Mouse (Mus musculus) hematopoietic stem cell, adult 5-6 weeks (primary cell): ENCODE measurements around the gene Trim42. TPM values are rescaled to one million over a fixed set of nuclear protein-coding genes. Genes with fewer than 3 reads are reported as not detected.

Experiments
- ATAC-seq, 2 experiments: fragments of 125-278 bp in 1 of 2; replicated peaks in 1 of 2; 2 replicates each; pipeline ENCODE4 v1.8.0; 2016 to 2017; ENCODE audit warnings: inconsistent platforms in 2 of 2, mild to moderate bottlenecking in 2 of 2, moderate number of reproducible peaks in 2 of 2, low read depth in 1 of 2, moderate TSS enrichment in 1 of 2; ENCODE audit not compliant: low FRiP score in 2 of 2, poor library complexity in 2 of 2, severe bottlenecking in 2 of 2, insufficient read depth in 1 of 2, low TSS enrichment in 1 of 2
- total RNA-seq: library from RNA; stranded (forward); fragments of 172-1452, 232-1000 nt; gene quantifications from 2 replicates; pipeline ENCODE4 v1.2.3, GENCODE M21; 2017

Trim42 gene
- not detected in 2 replicates for total RNA-seq

DNA sequence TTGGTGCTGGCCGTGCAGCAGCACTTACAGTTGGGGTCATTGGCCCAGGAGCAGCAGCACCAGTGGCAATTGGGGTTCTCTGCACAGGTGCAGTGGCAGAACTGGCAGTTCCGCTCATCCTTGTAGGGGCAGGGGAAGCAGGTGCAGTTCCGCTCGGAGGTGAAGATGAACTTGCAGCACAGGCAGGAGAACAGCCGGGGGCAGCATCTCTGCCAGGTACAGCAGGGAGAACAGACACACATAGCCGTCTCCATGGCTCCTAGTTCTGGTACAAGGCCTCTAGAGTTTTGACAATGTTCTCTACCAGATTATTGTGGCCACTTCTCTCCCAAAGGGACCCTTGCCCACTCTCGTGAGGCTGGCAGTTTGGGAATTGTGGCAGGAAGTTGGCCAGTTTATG is at the start of gene Trim42:
Gene Trim42 (minus strand): TSS at position 368 of the 400 bp plus-strand sequence.
- ATAC-seq, result no peak

DNA sequence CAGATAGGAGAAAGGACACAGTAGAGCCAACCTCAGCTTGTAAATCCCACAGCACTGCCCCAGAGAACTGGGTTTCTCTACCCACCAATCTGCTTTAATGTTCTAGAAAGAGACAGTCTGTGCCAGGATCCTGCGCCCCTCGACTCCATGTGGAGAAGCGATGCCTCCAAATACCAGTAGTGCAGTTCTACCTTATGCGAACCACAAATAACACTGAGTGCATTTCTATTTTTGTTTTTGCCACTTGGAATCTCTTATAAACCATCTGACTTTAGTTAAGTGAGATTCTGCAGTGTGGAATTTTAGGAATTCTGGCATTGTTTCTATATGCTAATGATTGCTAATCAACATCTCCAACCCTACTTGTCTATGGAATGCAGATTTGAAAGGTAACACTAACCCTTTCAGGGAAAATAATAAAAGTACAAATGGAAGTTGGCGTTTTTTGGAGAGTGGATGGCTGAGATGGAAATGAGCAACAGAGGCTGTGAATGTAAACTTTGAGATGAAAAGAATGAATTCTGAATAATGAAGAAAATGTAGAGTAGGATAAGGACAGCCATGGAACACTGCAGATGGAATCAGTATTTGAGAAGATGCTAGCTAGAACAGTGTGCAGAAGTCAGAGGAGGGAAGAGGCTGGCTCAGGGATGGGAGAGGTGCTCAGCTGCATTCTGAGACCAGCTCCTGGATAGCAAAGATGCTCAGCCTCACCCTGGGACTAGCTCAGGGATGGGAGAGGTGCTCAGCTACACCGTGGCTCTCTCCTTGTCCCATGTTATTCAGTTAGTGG is 45.3 kb upstream of the Trim42 start:
- no peak for ATAC-seq

GRCm38 (mm10) chr9:97408142-97408541 is 38.4 kb upstream of the Trim42 start:
- ATAC-seq, result no peak

- no peak for ATAC-seq
Observed at GRCm38 (mm10) chr9:97356441-97356840, 13.3 kb downstream of the Trim42 start.

DNA sequence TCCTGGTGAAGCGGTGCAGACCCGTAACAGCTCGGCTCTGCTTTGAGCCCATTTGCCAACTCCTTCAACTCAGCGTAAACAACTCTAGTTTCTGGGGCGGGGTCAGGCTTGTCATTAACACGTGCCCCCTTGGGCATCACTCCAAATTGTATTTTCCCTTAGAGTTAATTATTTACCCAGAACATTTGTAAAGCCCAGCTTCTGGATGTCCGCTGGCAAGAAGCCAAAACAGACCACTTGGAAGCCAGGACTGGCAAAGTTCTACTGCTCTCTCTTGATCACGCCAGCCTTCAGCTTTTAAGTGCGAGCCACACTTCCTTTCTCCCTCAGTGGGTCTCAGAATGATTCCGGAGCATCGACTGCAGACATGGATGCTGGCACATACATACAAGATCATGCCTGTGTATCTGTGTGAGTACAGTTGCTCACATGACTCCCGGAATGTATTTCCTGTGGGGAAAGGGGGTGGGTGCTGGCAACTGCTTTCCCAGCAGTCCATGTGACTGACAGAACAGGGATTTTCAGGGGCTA is 24.9 kb downstream of the Trim42 start:
- no peak for ATAC-seq

DNA sequence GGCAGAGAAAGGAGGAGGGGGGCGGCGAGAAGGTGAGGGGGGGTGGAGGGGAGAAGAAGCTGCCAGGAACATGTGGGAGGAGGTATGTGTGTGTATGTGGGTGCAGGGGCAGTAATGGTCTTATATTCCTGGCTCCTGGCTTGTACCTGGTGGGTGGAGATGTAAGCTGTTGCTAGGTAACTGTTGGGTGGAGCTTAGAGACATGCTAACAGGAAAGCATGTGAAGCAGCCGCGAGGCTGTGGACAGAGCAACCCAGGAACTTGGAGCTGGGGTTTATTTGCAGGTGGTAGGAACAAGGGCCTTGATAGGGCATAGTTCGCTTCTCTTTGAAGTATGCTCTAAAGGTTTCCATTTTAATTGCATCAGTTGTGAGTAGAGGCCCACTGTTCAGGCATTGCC is 28.0 kb downstream of the Trim42 start:
- ATAC-seq, result no peak

DNA sequence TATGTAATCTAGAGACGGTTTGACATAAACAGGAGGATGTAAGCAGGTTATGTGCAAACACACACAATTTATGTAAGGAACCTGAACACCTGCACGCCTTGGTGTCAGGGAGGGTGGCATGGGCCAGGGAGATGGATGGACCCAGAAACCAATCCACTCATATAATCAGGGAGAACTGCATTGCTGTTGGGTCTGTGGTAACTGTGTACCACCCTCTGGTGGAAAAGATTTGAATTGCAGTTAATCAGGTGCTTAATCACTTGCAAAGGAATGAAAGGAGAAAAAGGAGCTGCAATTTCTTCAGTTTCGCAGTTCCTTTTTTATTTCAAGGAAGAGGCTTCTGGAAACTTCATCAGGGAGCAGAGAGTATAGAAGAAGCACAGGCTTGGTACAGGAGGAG is 46.9 kb downstream of the Trim42 start:
- ATAC-seq, result peak; percentile 83 to 89

GRCm38 (mm10) chr9:97322120-97322519 is 47.6 kb downstream of the Trim42 start:
- ATAC-seq, result no peak

- ATAC-seq, result peak; percentile 72 to 80
Observed at GRCm38 (mm10) chr9:97315421-97316055, 54.2 kb downstream of the Trim42 start.

DNA sequence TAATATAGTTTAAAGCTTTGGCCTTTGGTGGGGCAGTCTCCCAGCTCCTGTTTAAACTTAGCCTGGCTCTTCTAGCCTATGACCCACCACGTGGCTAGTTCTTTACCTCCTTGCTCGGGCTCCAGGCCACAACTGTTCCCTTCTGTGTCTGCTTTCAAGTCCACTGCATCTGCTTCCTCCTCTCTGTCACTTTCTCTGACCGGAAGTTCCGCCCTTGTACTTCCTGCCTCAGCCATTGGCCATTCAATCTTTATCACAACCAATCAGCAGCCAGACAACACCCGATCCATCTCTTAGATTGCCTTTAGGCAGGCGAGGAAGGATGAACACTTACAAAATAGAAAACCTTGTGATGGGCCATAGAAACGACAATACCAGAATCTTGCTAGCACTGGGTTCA is 58.1 kb downstream of the Trim42 start:
- ATAC-seq, result no peak

GRCm38 (mm10) chr9:97309509-97310053 is 60.2 kb downstream of the Trim42 start:
- no peak for ATAC-seq

DNA sequence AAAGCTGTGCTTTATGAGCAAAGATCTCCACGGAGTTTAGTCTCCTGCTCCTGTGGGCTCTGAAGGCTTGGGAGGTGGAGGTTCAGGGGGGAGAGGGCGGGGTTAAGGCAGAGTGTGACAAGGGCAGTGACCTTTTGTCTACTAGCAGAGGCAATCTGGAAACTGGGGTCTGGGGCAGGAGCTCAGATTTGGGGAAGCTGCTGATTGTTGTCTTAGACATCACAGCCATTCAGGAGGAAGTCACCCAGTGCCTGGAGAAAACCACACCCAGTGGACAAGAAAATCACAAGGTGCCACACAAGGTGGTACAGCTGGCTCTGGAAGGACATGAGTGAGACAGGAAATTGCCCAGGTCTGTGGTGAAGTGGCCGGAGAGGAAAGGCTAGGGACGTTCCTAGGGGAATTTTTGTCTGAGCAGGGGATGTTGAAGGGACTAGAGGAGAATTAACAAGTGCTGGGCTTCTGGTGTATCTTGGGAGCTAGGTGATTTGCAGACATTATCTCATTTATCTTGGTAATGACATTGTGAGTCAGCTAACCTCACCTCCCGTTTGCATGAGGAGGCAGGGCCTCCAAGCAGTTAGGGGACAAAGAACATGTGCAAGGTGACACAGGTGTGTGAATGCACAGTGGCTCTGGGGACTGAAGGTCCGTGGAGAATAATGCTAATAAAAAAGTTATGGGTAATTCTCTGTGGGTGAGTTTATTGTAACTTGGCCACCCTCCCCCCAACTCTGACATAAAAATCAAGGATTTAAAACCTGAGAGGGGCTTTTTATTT is 61.9 kb downstream of the Trim42 start:
- ATAC-seq, result peak; percentile 40 to 62
